Mouse (Mus musculus): ENCODE measurements around the gene Arfgap2. TPM values are rescaled to one million over a fixed set of nuclear protein-coding genes. Genes with fewer than 3 reads are reported as not detected.

Gene Arfgap2
- polyA plus RNA-seq, 1 experiment from 2014 or later, result 83.0 TPM

GRCm38 (mm10) chr2:91309546-91309945, 44.8 kb downstream of the Arfgap2 start:
- 0 out of 2 replicates have a peak, but pooled peaks cover 3% of the 10 kb centered on the region for H3K4me1 ChIP-seq
- whole genome bisulfite sequencing, result 55% methylated on average over 3 of the region's 3 CpGs
- no peaks in the 10 kb centered on the region for H3K9me3 ChIP-seq (replicated peaks)
- H3K27me3 ChIP-seq, result no peaks in the 10 kb centered on the region
- no peak overlapping the region for H3K27ac ChIP-seq (replicated peaks)
- no peak overlapping the region for H3K9ac ChIP-seq
- ATAC-seq (ENCODE audit: insufficient number of reproducible peaks, low FRiP score, low TSS enrichment, low read depth), result no peak
- H3K36me3 ChIP-seq, result no peaks in the 10 kb centered on the region
- no peak overlapping the region for H3K4me2 ChIP-seq (replicated peaks)
- H3K4me3 ChIP-seq (replicated peaks), result no peak overlapping the region

- Histone ChIP-seq H3K36me3 (0 out of 2 replicates have a peak, but pooled peaks cover 5% of the 10 kb centered on the region), H3K9me3 (replicated peaks) (no peaks in the 10 kb centered on the region), H3K9ac (no peak overlapping the region), H3K4me1 (0 out of 2 replicates have a peak, but pooled peaks cover 3% of the 10 kb centered on the region), H3K27ac (replicated peaks) (peak overlapping the region; percentile 28; the same call in 1 of the 2 replicates), H3K27me3 (no peaks in the 10 kb centered on the region), H3K4me3 (replicated peaks) (no peak overlapping the region), H3K4me2 (replicated peaks) (no peak overlapping the region)
- WGBS, result 59% methylated on average over 10 of the region's 10 CpGs
- ATAC-seq (ENCODE audit: insufficient number of reproducible peaks, low FRiP score, low TSS enrichment, low read depth), result 0 out of 2 replicates have a peak, but pooled peaks have one; percentile 65
Measured at GRCm38 (mm10) chr2:91312578-91313311, 48.0 kb downstream of the Arfgap2 start.

- H3K9me3 ChIP-seq (replicated peaks), result no peaks in the 10 kb centered on the region
Measured at GRCm38 (mm10) chr2:91314184-91314583, 49.4 kb downstream of the Arfgap2 start.

GRCm38 (mm10) chr2:91320559-91321529, 56.1 kb downstream of the Arfgap2 start:
- no peak for ATAC-seq (ENCODE audit: insufficient number of reproducible peaks, low FRiP score, low TSS enrichment, low read depth)
- Histone ChIP-seq H3K4me1 (no peaks in the 10 kb centered on the region), H3K27ac (replicated peaks) (no peak overlapping the region), H3K27me3 (no peaks in the 10 kb centered on the region), H3K9me3 (replicated peaks) (no peaks in the 10 kb centered on the region), H3K4me2 (replicated peaks) (no peak overlapping the region), H3K9ac (no peak overlapping the region), H3K4me3 (replicated peaks) (no peak overlapping the region), H3K36me3 (0 out of 2 replicates have a peak, but pooled peaks cover 5% of the 10 kb centered on the region)
- 89% methylated on average over 10 of the region's 10 CpGs for WGBS

More at GRCm38 (mm10) chr2:91314184-91314583, 49.4 kb downstream of the Arfgap2 start:
- Histone ChIP-seq H3K4me1 (0 out of 2 replicates have a peak, but pooled peaks cover 3% of the 10 kb centered on the region), H3K9ac (no peak overlapping the region), H3K27ac (replicated peaks) (no peak overlapping the region), H3K27me3 (no peaks in the 10 kb centered on the region), H3K4me2 (replicated peaks) (no peak overlapping the region), H3K4me3 (replicated peaks) (no peak overlapping the region), H3K36me3 (0 out of 2 replicates have a peak, but pooled peaks cover 5% of the 10 kb centered on the region)
- no peak for ATAC-seq (ENCODE audit: insufficient number of reproducible peaks, low FRiP score, low TSS enrichment, low read depth)
- WGBS, result 88% methylated on average over 7 of the region's 7 CpGs

GRCm38 (mm10) chr2:91321923-91322322, 57.1 kb downstream of the Arfgap2 start:
- no peak overlapping the region for H3K9ac ChIP-seq
- H3K36me3 ChIP-seq, result no peaks in the 10 kb centered on the region
- H3K4me3 ChIP-seq (replicated peaks), result no peak overlapping the region
- 87% methylated on average over 2 of the region's 2 CpGs for WGBS
- H3K9me3 ChIP-seq (replicated peaks), result no peaks in the 10 kb centered on the region
- no peak overlapping the region for H3K4me2 ChIP-seq (replicated peaks)
- no peaks in the 10 kb centered on the region; the same call in 1 of the 2 replicates for H3K4me1 ChIP-seq
- H3K27ac ChIP-seq (replicated peaks), result no peak overlapping the region
- no peaks in the 10 kb centered on the region for H3K27me3 ChIP-seq
- no peak for ATAC-seq (ENCODE audit: insufficient number of reproducible peaks, low FRiP score, low TSS enrichment, low read depth)

GRCm38 (mm10) chr2:91322490-91322889, 57.7 kb downstream of the Arfgap2 start:
- Histone ChIP-seq H3K4me2 (replicated peaks) (no peak overlapping the region), H3K27ac (replicated peaks) (no peak overlapping the region), H3K9me3 (replicated peaks) (no peaks in the 10 kb centered on the region), H3K4me3 (replicated peaks) (no peak overlapping the region), H3K36me3 (no peaks in the 10 kb centered on the region), H3K4me1 (peaks cover 4% of the 10 kb centered on the region; the same call in 1 of the 2 replicates), H3K9ac (no peak overlapping the region), H3K27me3 (no peaks in the 10 kb centered on the region)
- no peak for ATAC-seq (ENCODE audit: insufficient number of reproducible peaks, low FRiP score, low TSS enrichment, low read depth)
- 53% methylated on average over 4 of the region's 4 CpGs for WGBS

GRCm38 (mm10) chr2:91324346-91324745, 59.6 kb downstream of the Arfgap2 start:
- WGBS, result 83% methylated on average over 1 of the region's 1 CpGs
- Histone ChIP-seq H3K4me2 (replicated peaks) (no peak overlapping the region), H3K9me3 (replicated peaks) (no peaks in the 10 kb centered on the region), H3K27ac (replicated peaks) (no peak overlapping the region), H3K9ac (no peak overlapping the region), H3K36me3 (no peaks in the 10 kb centered on the region), H3K4me3 (replicated peaks) (no peak overlapping the region), H3K27me3 (no peaks in the 10 kb centered on the region), H3K4me1 (peaks cover 10% of the 10 kb centered on the region; the same call in 1 of the 2 replicates)
- ATAC-seq (ENCODE audit: insufficient number of reproducible peaks, low FRiP score, low TSS enrichment, low read depth), result no peak

- no peak for ATAC-seq (ENCODE audit: insufficient number of reproducible peaks, low FRiP score, low TSS enrichment, low read depth)
Measured at GRCm38 (mm10) chr2:91324761-91325421, 60.1 kb downstream of the Arfgap2 start.

More at GRCm38 (mm10) chr2:91324761-91325421, 60.1 kb downstream of the Arfgap2 start:
- H3K27me3 ChIP-seq, result no peaks in the 10 kb centered on the region
- H3K9me3 ChIP-seq (replicated peaks), result no peaks in the 10 kb centered on the region
- H3K4me1 ChIP-seq, result peaks cover 11% of the 10 kb centered on the region; the same call in 1 of the 2 replicates
- no peak overlapping the region for H3K27ac ChIP-seq (replicated peaks)
- 60% methylated on average over 15 of the region's 15 CpGs for WGBS
- H3K36me3 ChIP-seq, result no peaks in the 10 kb centered on the region
- no peak overlapping the region for H3K4me2 ChIP-seq (replicated peaks)
- no peak overlapping the region for H3K9ac ChIP-seq
- H3K4me3 ChIP-seq (replicated peaks), result no peak overlapping the region
